Mouse (Mus musculus): ENCODE data around the gene Rtn2. TPM values are rescaled to one million over a fixed set of nuclear protein-coding genes. Genes with fewer than 3 reads are reported as not detected.

Gene Rtn2
- total RNA-seq (2018; cell fraction: chromatin; rRNA removed) = 10 to 100 TPM in 1 of 26 experiments, 1 to 10 TPM in 13, under 1 TPM in 7, not detected in 5; 0.20 to 21.6 (median 1.8) TPM
- 1 to 10 TPM in 13 of 26 experiments, under 1 TPM in 12, not detected in 1; 0.14 to 6.2 (median 2.0) TPM for total RNA-seq (2018; cell fraction: cytosol; rRNA removed)
- total RNA-seq (2018; cell fraction: nucleus; rRNA removed) = 1 to 10 TPM in 15 of 26 experiments, under 1 TPM in 7, not detected in 4; 0.15 to 8.6 (median 2.9) TPM
- 0.09 to 0.52 TPM (median 0.32 TPM) in 3 replicates for polyA plus RNA-seq (2018)

GRCm38 (mm10) chr7:19282385-19282784 is at the start of gene Rtn2:
TSS of gene Rtn2 (plus strand) at chr7:19282624.
- H3K4me3 ChIP-seq (ENCODE audit: inconsistent target) = no peak within 1 kb of the TSS
- H3K79me2 ChIP-seq (ENCODE audit: inconsistent target) = no peaks in the 10 kb centered on the region
- H3K27ac ChIP-seq = no peak within 1 kb of the TSS
- H3K36me3 ChIP-seq (ENCODE audit: inconsistent target) = no peaks in the 10 kb centered on the region
- WGBS (ENCODE audit: missing documents) = 2% methylated on average over 29 of the region's 37 CpGs

GRCm38 (mm10) chr7:19234652-19235051 is 47.8 kb upstream of the Rtn2 start:
- Histone ChIP-seq H3K27ac (no peak overlapping the region), H3K79me2 (ENCODE audit: inconsistent target) (peaks cover 88% of the 10 kb centered on the region), H3K36me3 (ENCODE audit: inconsistent target) (no peaks in the 10 kb centered on the region), H3K4me3 (ENCODE audit: inconsistent target) (no peak overlapping the region)
- WGBS (ENCODE audit: missing documents) = 86% methylated on average over 5 of the region's 5 CpGs

- H3K27ac ChIP-seq = no peak overlapping the region
These were observed 47.2 kb upstream of the Rtn2 start for GRCm38 (mm10) chr7:19235092-19235671.

GRCm38 (mm10) chr7:19236411-19236810 is 46.0 kb upstream of the Rtn2 start:
- Histone ChIP-seq H3K27ac (no peak overlapping the region), H3K36me3 (ENCODE audit: inconsistent target) (no peaks in the 10 kb centered on the region), H3K79me2 (ENCODE audit: inconsistent target) (peaks cover 82% of the 10 kb centered on the region), H3K4me3 (ENCODE audit: inconsistent target) (no peak overlapping the region)
- WGBS (ENCODE audit: missing documents) = 88% methylated on average over 2 of the region's 2 CpGs

More at GRCm38 (mm10) chr7:19235092-19235671, 47.2 kb upstream of the Rtn2 start:
- H3K79me2 ChIP-seq (ENCODE audit: inconsistent target) = peaks cover 83% of the 10 kb centered on the region
- WGBS (ENCODE audit: missing documents) = 76% methylated on average over 2 of the region's 2 CpGs
- no peaks in the 10 kb centered on the region for H3K36me3 ChIP-seq (ENCODE audit: inconsistent target)
- H3K4me3 ChIP-seq (ENCODE audit: inconsistent target) = no peak overlapping the region

GRCm38 (mm10) chr7:19238344-19238743 is 44.1 kb upstream of the Rtn2 start:
- 90% methylated on average over 4 of the region's 4 CpGs for WGBS (ENCODE audit: missing documents)
- H3K36me3 ChIP-seq (ENCODE audit: inconsistent target) = no peaks in the 10 kb centered on the region
- no peak overlapping the region for H3K4me3 ChIP-seq (ENCODE audit: inconsistent target)
- peaks cover 77% of the 10 kb centered on the region for H3K79me2 ChIP-seq (ENCODE audit: inconsistent target)
- no peak overlapping the region for H3K27ac ChIP-seq

- Histone ChIP-seq H3K36me3 (ENCODE audit: inconsistent target) (no peaks in the 10 kb centered on the region), H3K79me2 (ENCODE audit: inconsistent target) (peaks cover 66% of the 10 kb centered on the region), H3K27ac (no peak overlapping the region), H3K4me3 (ENCODE audit: inconsistent target) (no peak overlapping the region)
- WGBS (ENCODE audit: missing documents) = 0% methylated on average over 1 of the region's 1 CpGs
These were observed 43.0 kb upstream of the Rtn2 start for GRCm38 (mm10) chr7:19239423-19239822.

- Histone ChIP-seq H3K36me3 (ENCODE audit: inconsistent target) (0 out of 2 replicates have a peak, but pooled peaks cover under 1% of the 10 kb centered on the region), H3K4me3 (ENCODE audit: inconsistent target) (no peak overlapping the region), H3K79me2 (ENCODE audit: inconsistent target) (peaks cover 62% of the 10 kb centered on the region), H3K27ac (no peak overlapping the region)
- 87% methylated on average over 1 of the region's 4 CpGs for WGBS (ENCODE audit: missing documents)
These were observed 42.4 kb upstream of the Rtn2 start for GRCm38 (mm10) chr7:19239986-19240385.

GRCm38 (mm10) chr7:19240905-19241463 is 41.4 kb upstream of the Rtn2 start:
- no peak overlapping the region for H3K27ac ChIP-seq
- peaks cover 54% of the 10 kb centered on the region for H3K79me2 ChIP-seq (ENCODE audit: inconsistent target)
- WGBS (ENCODE audit: missing documents) = 91% methylated on average over 8 of the region's 8 CpGs
- H3K4me3 ChIP-seq (ENCODE audit: inconsistent target) = no peak overlapping the region
- H3K36me3 ChIP-seq (ENCODE audit: inconsistent target) = 0 out of 2 replicates have a peak, but pooled peaks cover 10% of the 10 kb centered on the region

- Histone ChIP-seq H3K27ac (no peak overlapping the region), H3K4me3 (ENCODE audit: inconsistent target) (no peak overlapping the region), H3K36me3 (ENCODE audit: inconsistent target) (0 out of 2 replicates have a peak, but pooled peaks cover 10% of the 10 kb centered on the region), H3K79me2 (ENCODE audit: inconsistent target) (peaks cover 44% of the 10 kb centered on the region)
- WGBS (ENCODE audit: missing documents) = 100% methylated on average over 1 of the region's 1 CpGs
These were observed 40.4 kb upstream of the Rtn2 start for GRCm38 (mm10) chr7:19242005-19242404.

GRCm38 (mm10) chr7:19243858-19244257 is 38.6 kb upstream of the Rtn2 start:
- H3K27ac ChIP-seq = no peak overlapping the region
- WGBS (ENCODE audit: missing documents) = 89% methylated on average over 5 of the region's 5 CpGs
- no peak overlapping the region for H3K4me3 ChIP-seq (ENCODE audit: inconsistent target)
- H3K79me2 ChIP-seq (ENCODE audit: inconsistent target) = peaks cover 26% of the 10 kb centered on the region
- H3K36me3 ChIP-seq (ENCODE audit: inconsistent target) = 0 out of 2 replicates have a peak, but pooled peaks cover 10% of the 10 kb centered on the region

GRCm38 (mm10) chr7:19245083-19245482 is 37.3 kb upstream of the Rtn2 start:
- 73% methylated on average over 3 of the region's 3 CpGs for WGBS (ENCODE audit: missing documents)
- no peak overlapping the region for H3K4me3 ChIP-seq (ENCODE audit: inconsistent target)
- peaks cover 26% of the 10 kb centered on the region for H3K79me2 ChIP-seq (ENCODE audit: inconsistent target)
- 0 out of 2 replicates have a peak, but pooled peaks cover 10% of the 10 kb centered on the region for H3K36me3 ChIP-seq (ENCODE audit: inconsistent target)
- no peak overlapping the region for H3K27ac ChIP-seq

GRCm38 (mm10) chr7:19246855-19247254 is 35.6 kb upstream of the Rtn2 start:
- Histone ChIP-seq H3K27ac (no peak overlapping the region), H3K4me3 (ENCODE audit: inconsistent target) (no peak overlapping the region), H3K79me2 (ENCODE audit: inconsistent target) (peaks cover 10% of the 10 kb centered on the region; the same call in 1 of the 2 replicates), H3K36me3 (ENCODE audit: inconsistent target) (0 out of 2 replicates have a peak, but pooled peaks cover 10% of the 10 kb centered on the region)
- 100% methylated on average over 1 of the region's 1 CpGs for WGBS (ENCODE audit: missing documents)

- peaks cover 4% of the 10 kb centered on the region; the same call in 1 of the 2 replicates for H3K79me2 ChIP-seq (ENCODE audit: inconsistent target)
- 49% methylated on average over 2 of the region's 2 CpGs for WGBS (ENCODE audit: missing documents)
- no peak overlapping the region for H3K27ac ChIP-seq
- H3K4me3 ChIP-seq (ENCODE audit: inconsistent target) = no peak overlapping the region
- 0 out of 2 replicates have a peak, but pooled peaks cover 10% of the 10 kb centered on the region for H3K36me3 ChIP-seq (ENCODE audit: inconsistent target)
These were observed 34.9 kb upstream of the Rtn2 start for GRCm38 (mm10) chr7:19247511-19247910.

GRCm38 (mm10) chr7:19252078-19252477 is 30.3 kb upstream of the Rtn2 start:
- H3K36me3 ChIP-seq (ENCODE audit: inconsistent target) = peaks cover 5% of the 10 kb centered on the region; the same call in 1 of the 2 replicates
- no peak overlapping the region for H3K27ac ChIP-seq
- 80% methylated on average over 4 of the region's 4 CpGs for WGBS (ENCODE audit: missing documents)
- H3K4me3 ChIP-seq (ENCODE audit: inconsistent target) = no peak overlapping the region
- no peaks in the 10 kb centered on the region for H3K79me2 ChIP-seq (ENCODE audit: inconsistent target)

- Histone ChIP-seq H3K36me3 (ENCODE audit: inconsistent target) (peaks cover 15% of the 10 kb centered on the region; the same call in 1 of the 2 replicates), H3K4me3 (ENCODE audit: inconsistent target) (no peak overlapping the region), H3K27ac (no peak overlapping the region), H3K79me2 (ENCODE audit: inconsistent target) (no peaks in the 10 kb centered on the region)
- WGBS (ENCODE audit: missing documents) = 91% methylated on average over 5 of the region's 5 CpGs
These were observed 29.0 kb upstream of the Rtn2 start for GRCm38 (mm10) chr7:19253437-19253836.
